Mouse (Mus musculus): ENCODE results near the gene Tsr3. TPM values are rescaled to one million over a fixed set of nuclear protein-coding genes. Genes with fewer than 3 reads are reported as not detected.

Tsr3 gene
- 6.8 and 13.3 TPM in 2 replicates for polyA plus RNA-seq (2012; rRNA removed)

DNA sequence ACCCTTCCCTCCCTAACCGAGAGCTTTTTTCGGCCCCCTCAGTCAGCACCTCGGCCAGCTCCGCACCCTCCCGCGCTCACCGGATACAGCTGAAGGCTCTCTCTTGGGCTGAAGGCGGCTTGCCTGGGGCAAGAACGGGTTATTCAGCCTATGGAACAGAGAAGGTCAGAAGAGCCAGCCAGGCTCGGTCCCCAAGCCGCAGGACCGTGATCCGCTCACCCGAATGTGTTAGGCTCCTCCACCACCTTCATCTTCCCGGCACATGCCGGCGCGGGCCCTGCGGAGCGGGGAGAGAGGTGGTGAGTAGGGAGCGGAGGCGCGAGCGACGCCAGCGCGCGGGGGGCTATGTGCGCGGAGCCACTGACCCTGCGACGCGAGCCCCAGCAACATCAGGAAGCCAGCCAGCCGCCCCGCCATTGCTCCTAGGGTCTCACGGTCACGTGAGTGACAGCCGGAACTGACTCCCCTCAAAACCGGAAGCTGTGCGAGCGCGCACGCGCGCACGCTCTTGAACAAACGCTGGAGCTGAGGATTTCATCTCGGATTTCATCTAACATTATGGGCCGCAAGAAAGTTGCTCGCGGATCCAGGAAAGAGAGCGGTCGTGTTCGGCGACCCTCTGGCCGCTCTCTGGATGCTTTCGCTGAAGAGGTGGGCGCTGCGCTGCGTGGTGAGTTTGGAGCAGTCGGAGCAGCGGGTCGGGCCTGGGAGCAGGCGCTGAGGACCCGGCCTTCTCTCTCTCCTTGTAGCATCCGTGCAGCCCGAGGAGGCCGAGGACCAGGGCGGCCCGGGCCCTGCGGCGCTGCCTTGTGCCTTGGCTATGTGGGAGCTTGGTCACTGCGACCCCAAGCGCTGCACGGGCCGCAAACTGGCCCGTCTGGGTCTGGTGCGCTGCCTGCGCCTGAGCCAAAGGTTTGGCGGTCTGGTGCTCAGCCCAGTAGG, at the start of gene Tsr3, which contains the start of gene Gnptg:
Gene Tsr3 (plus strand): TSS at position 476 of the 942 bp plus-strand sequence.
Gene Gnptg (minus strand): TSS at position 430 of the 942 bp plus-strand sequence.
- Histone ChIP-seq H3K27me3 (ENCODE audit: control insufficient read depth, insufficient read depth, low read length) (no peaks in the 10 kb centered on the region), H3K4me1 (ENCODE audit: control insufficient read depth, insufficient read depth, insufficient read length, low read length) (no peaks in the 10 kb centered on the region), H3K36me3 (ENCODE audit: control insufficient read depth, insufficient read depth, low read length) (peaks cover 14% of the 10 kb centered on the region), H3K27ac (ENCODE audit: insufficient read depth, low read depth, low read length) (peak within 1 kb of the TSS; percentile 42), H3K4me3 (ENCODE audit: low read depth, low read length) (peak within 1 kb of the TSS; percentile 97)
- TF ChIP-seq CTCF (IDR thresholded peaks at IDR 0.05; ENCODE audit: extremely low read depth, insufficient read length, insufficient replicate concordance, low read depth, low read length), result no peak
- TF ChIP-seq POLR2A (IDR thresholded peaks at IDR 0.05; ENCODE audit: low read depth, low read length), result peak; percentile 47; the same call in 1 of the 2 replicates
- 1% methylated on average over 79 of the region's 80 CpGs for WGBS

DNA sequence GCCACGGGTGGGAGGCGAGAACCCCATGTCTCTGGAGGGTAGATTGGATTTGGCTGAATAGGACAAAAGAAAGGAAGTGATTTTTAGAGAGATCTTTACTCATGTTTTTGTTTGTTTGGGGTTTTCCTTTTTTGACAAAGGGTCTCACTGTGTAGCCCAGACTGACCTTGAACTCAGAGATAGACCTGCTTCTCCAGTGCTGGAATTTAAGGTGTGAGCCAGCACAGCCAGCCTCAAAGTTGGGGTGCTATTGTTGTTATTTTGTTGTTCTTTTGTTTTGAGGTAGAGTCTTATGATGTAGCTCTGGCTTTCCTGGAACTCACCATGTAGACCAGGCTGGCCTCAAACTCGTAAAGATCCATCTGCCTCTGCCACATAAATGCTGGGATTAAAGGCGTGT, 37.6 kb upstream of the Tsr3 start:
- H3K4me1 ChIP-seq (ENCODE audit: control insufficient read depth, insufficient read depth, insufficient read length, low read length), result no peaks in the 10 kb centered on the region
- no peak overlapping the region for H3K4me3 ChIP-seq (ENCODE audit: low read depth, low read length)
- peaks cover 47% of the 10 kb centered on the region for H3K36me3 ChIP-seq (ENCODE audit: control insufficient read depth, insufficient read depth, low read length)
- 84% methylated on average over 4 of the region's 4 CpGs for WGBS
- no peak overlapping the region for H3K27ac ChIP-seq (ENCODE audit: insufficient read depth, low read depth, low read length)
- TF ChIP-seq CTCF (IDR thresholded peaks at IDR 0.05; ENCODE audit: extremely low read depth, insufficient read length, insufficient replicate concordance, low read depth, low read length) (no peak), POLR2A (IDR thresholded peaks at IDR 0.05; ENCODE audit: low read depth, low read length) (no peak)
- no peaks in the 10 kb centered on the region for H3K27me3 ChIP-seq (ENCODE audit: control insufficient read depth, insufficient read depth, low read length)

DNA sequence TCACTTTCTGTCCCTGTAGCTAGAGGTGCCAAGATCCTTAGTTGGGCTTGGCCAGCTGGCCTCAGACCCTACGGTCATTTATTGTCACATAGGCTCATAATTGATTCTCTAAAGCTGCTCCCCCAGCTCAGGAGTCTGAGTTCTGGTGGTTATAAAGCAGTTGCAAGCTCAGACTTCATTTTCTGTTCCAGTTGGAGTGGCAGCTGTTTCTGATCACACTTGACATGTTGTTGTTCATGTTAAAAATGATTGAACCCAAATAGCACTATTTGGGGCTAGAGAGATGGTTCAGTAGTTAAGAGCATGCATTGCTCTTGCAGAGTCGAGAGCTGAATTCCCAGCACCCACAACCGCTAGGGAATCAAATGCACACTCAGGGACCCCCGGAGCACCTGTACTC, 30.0 kb upstream of the Tsr3 start:
- Histone ChIP-seq H3K36me3 (ENCODE audit: control insufficient read depth, insufficient read depth, low read length) (peaks cover 45% of the 10 kb centered on the region), H3K27ac (ENCODE audit: insufficient read depth, low read depth, low read length) (no peak overlapping the region), H3K4me1 (ENCODE audit: control insufficient read depth, insufficient read depth, insufficient read length, low read length) (no peaks in the 10 kb centered on the region), H3K4me3 (ENCODE audit: low read depth, low read length) (no peak overlapping the region), H3K27me3 (ENCODE audit: control insufficient read depth, insufficient read depth, low read length) (no peaks in the 10 kb centered on the region)
- no peak for TF ChIP-seq CTCF (IDR thresholded peaks at IDR 0.05; ENCODE audit: extremely low read depth, insufficient read length, insufficient replicate concordance, low read depth, low read length)
- TF ChIP-seq POLR2A (IDR thresholded peaks at IDR 0.05; ENCODE audit: low read depth, low read length), result no peak
- 89% methylated on average over 4 of the region's 4 CpGs for WGBS

- Histone ChIP-seq H3K36me3 (ENCODE audit: control insufficient read depth, insufficient read depth, low read length) (peaks cover 41% of the 10 kb centered on the region), H3K27ac (ENCODE audit: insufficient read depth, low read depth, low read length) (no peak overlapping the region), H3K4me3 (ENCODE audit: low read depth, low read length) (no peak overlapping the region), H3K4me1 (ENCODE audit: control insufficient read depth, insufficient read depth, insufficient read length, low read length) (no peaks in the 10 kb centered on the region), H3K27me3 (ENCODE audit: control insufficient read depth, insufficient read depth, low read length) (no peaks in the 10 kb centered on the region)
- 78% methylated on average over 15 of the region's 15 CpGs for WGBS
- TF ChIP-seq CTCF (IDR thresholded peaks at IDR 0.05; ENCODE audit: extremely low read depth, insufficient read length, insufficient replicate concordance, low read depth, low read length) (no peak), POLR2A (IDR thresholded peaks at IDR 0.05; ENCODE audit: low read depth, low read length) (no peak)
Observed at GRCm38 (mm10) chr17:25210680-25211466, 29.1 kb upstream of the Tsr3 start.

GRCm38 (mm10) chr17:25211705-25212104, 28.3 kb upstream of the Tsr3 start:
- H3K4me1 ChIP-seq (ENCODE audit: control insufficient read depth, insufficient read depth, insufficient read length, low read length), result no peaks in the 10 kb centered on the region
- WGBS, result 75% methylated on average over 4 of the region's 4 CpGs
- H3K27ac ChIP-seq (ENCODE audit: insufficient read depth, low read depth, low read length), result no peak overlapping the region
- H3K4me3 ChIP-seq (ENCODE audit: low read depth, low read length), result no peak overlapping the region
- TF ChIP-seq POLR2A (IDR thresholded peaks at IDR 0.05; ENCODE audit: low read depth, low read length) (no peak), CTCF (IDR thresholded peaks at IDR 0.05; ENCODE audit: extremely low read depth, insufficient read length, insufficient replicate concordance, low read depth, low read length) (no peak)
- no peaks in the 10 kb centered on the region for H3K27me3 ChIP-seq (ENCODE audit: control insufficient read depth, insufficient read depth, low read length)
- H3K36me3 ChIP-seq (ENCODE audit: control insufficient read depth, insufficient read depth, low read length), result peaks cover 38% of the 10 kb centered on the region

- Histone ChIP-seq H3K27me3 (ENCODE audit: control insufficient read depth, insufficient read depth, low read length) (no peaks in the 10 kb centered on the region), H3K36me3 (ENCODE audit: control insufficient read depth, insufficient read depth, low read length) (peaks cover 20% of the 10 kb centered on the region), H3K27ac (ENCODE audit: insufficient read depth, low read depth, low read length) (no peak overlapping the region), H3K4me3 (ENCODE audit: low read depth, low read length) (no peak overlapping the region), H3K4me1 (ENCODE audit: control insufficient read depth, insufficient read depth, insufficient read length, low read length) (no peaks in the 10 kb centered on the region)
- TF ChIP-seq CTCF (IDR thresholded peaks at IDR 0.05; ENCODE audit: extremely low read depth, insufficient read length, insufficient replicate concordance, low read depth, low read length) (no peak), POLR2A (IDR thresholded peaks at IDR 0.05; ENCODE audit: low read depth, low read length) (no peak)
- WGBS, result 90% methylated on average over 3 of the region's 3 CpGs
Observed at GRCm38 (mm10) chr17:25215431-25215830, 24.5 kb upstream of the Tsr3 start.
